Mouse (Mus musculus): ENCODE measurements around the gene Hoxd13.

DNA sequence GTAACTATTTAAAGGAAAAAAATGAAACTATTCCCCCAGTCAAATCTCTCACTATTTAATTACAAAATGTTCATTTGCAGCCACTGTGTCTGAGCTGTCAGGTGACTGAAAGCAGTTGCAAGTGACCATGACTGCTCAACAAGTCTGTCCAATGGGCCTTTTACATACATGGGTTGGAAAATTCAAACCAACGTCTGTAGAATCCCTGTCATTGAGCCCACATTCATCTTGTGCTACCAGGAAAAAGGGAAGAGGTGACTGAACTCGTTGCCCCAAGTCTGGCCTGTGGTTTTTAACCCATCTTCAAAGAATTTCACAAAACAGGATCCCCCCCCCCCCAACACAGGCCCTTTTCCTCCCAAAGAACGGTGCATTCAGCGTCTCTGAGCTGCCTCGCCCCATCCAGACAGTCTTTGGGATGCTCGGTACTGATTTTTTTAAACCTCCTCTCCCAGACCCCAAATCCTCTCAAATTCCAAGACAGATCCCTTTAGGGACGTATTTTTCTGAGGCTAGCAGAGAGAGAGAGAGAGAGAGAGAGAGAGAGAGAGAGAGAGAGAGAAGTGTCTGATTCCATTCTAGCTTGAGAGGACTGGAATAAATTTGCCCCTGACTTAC lies 27.8 kb downstream of the Hoxd13 start:
- TF ChIP-seq GATA1 (IDR thresholded peaks at IDR 0.05; ENCODE audit: borderline replicate concordance, low read length): no peak
- TF ChIP-seq FLI1 (IDR thresholded peaks at IDR 0.05; ENCODE audit: low read length): no peak

All from megakaryocyte, embryonic 14.5 days (primary cell).